Mouse (Mus musculus) granulocyte monocyte progenitor cell, adult 5-6 weeks (primary cell): ENCODE results near the gene Rpn1. TPM values are rescaled to one million over a fixed set of nuclear protein-coding genes. Genes with fewer than 3 reads are reported as not detected.

Experiments
- ATAC-seq: replicated peaks from 2 replicates; pipeline ENCODE4 v1.8.0; 2016; ENCODE audit warnings: mild to moderate bottlenecking, moderate TSS enrichment, inconsistent platforms; ENCODE audit not compliant: poor library complexity, severe bottlenecking
- total RNA-seq, 2 experiments: library from RNA; stranded (forward) in 1 of 2; stranded (reverse) in 1 of 2; fragments of 200-712, 200-1000 nt in 1 of 2; fragments of >200 nt in 1 of 2; fragmentation: Nextera tagmentation in 1 of 2; gene quantifications; 2 replicates each; pipeline ENCODE4 v1.2.3; 2014 to 2017

The Rpn1 gene
- total RNA-seq, 2 experiments from 2014 or later, result 254 to 482 TPM

GRCm38 (mm10) chr6:88152979-88153378, 68.7 kb downstream of the Rpn1 start:
- ATAC-seq, result no peak

Other genes starting within 250 kb of the Rpn1 start
- 2.2 and 5.6 TPM in 2 replicates for gene Gm45140, start 248.7 kb upstream of the Rpn1 start, total RNA-seq (2014; fragmentation: Nextera tagmentation)
- 11.6 and 14.3 TPM in 2 replicates for gene Gm45140, start 248.7 kb upstream of the Rpn1 start, total RNA-seq (2017)
- gene Isy1, start 245.7 kb upstream of the Rpn1 start, total RNA-seq (2014; fragmentation: Nextera tagmentation), result 58.9 and 61.0 TPM in 2 replicates
- 108 and 127 TPM in 2 replicates for gene Isy1, start 245.7 kb upstream of the Rpn1 start, total RNA-seq (2017)
- 481 and 528 TPM in 2 replicates for gene Cnbp, start 233.4 kb upstream of the Rpn1 start, total RNA-seq (2014; fragmentation: Nextera tagmentation)
- gene Cnbp, start 233.4 kb upstream of the Rpn1 start, total RNA-seq (2017), result 1,031 and 1,136 TPM in 2 replicates
- 70.5 and 86.1 TPM in 2 replicates for gene Copg1, start 196.7 kb upstream of the Rpn1 start, total RNA-seq (2014; fragmentation: Nextera tagmentation)
- gene Copg1, start 196.7 kb upstream of the Rpn1 start, total RNA-seq (2017), result 73.9 and 78.5 TPM in 2 replicates
- gene Hmces, start 170.5 kb upstream of the Rpn1 start, total RNA-seq (2014; fragmentation: Nextera tagmentation), result 21.8 and 30.2 TPM in 2 replicates
- gene Hmces, start 170.5 kb upstream of the Rpn1 start, total RNA-seq (2017), result 23.2 and 27.3 TPM in 2 replicates
- gene H1fx, start 102.8 kb upstream of the Rpn1 start, total RNA-seq (2014; fragmentation: Nextera tagmentation), result 1.4 and 4.9 TPM in 2 replicates
- 0.78 and 2.7 TPM in 2 replicates for gene H1fx, start 102.8 kb upstream of the Rpn1 start, total RNA-seq (2017)
- 239 and 246 TPM in 2 replicates for gene Rab7, start 39.2 kb upstream of the Rpn1 start, total RNA-seq (2014; fragmentation: Nextera tagmentation)
- 89.1 and 102 TPM in 2 replicates for gene Rab7, start 39.2 kb upstream of the Rpn1 start, total RNA-seq (2017)
- gene Gata2, start 109.4 kb downstream of the Rpn1 start, total RNA-seq (2014; fragmentation: Nextera tagmentation), result 21.0 and 27.1 TPM in 2 replicates
- gene Gata2, start 109.4 kb downstream of the Rpn1 start, total RNA-seq (2017), result 3.2 and 6.4 TPM in 2 replicates
- not detected in 2 replicates for gene Dnajb8, start 137.8 kb downstream of the Rpn1 start, total RNA-seq (2014; fragmentation: Nextera tagmentation)
- not detected in 2 replicates for gene Dnajb8, start 137.8 kb downstream of the Rpn1 start, total RNA-seq (2017)